Mouse (Mus musculus): Measurements from ENCODE around the gene Fam131b. TPM values are rescaled to one million over a fixed set of nuclear protein-coding genes. Genes with fewer than 3 reads are reported as not detected.

The Fam131b gene
- polyA plus RNA-seq, 1 experiment from 2014 or later, result 0.13 TPM

- WGBS, result 20% methylated on average over 3 of the region's 3 CpGs
- H3K9ac ChIP-seq, result no peak overlapping the region
- no peak for TF ChIP-seq CTCF (IDR thresholded peaks at IDR 0.05; ENCODE audit: low read depth)
- no peaks in the 10 kb centered on the region for H3K9me3 ChIP-seq (ENCODE audit: low read depth, low read length)
- peak overlapping the region; percentile 7; the same call in 1 of the 2 replicates for H3K27ac ChIP-seq (ENCODE audit: low read depth)
- ATAC-seq (ENCODE audit: insufficient read depth) (peak; percentile 45), DNase-seq (peak; percentile 77)
- H3K27me3 ChIP-seq (ENCODE audit: insufficient read depth, low read length), result no peaks in the 10 kb centered on the region
- 0 out of 2 replicates have a peak, but pooled peaks cover 2% of the 10 kb centered on the region for H3K36me3 ChIP-seq (ENCODE audit: insufficient read depth)
- no peak overlapping the region for H3K4me2 ChIP-seq
- no peak overlapping the region for H3K4me3 ChIP-seq (ENCODE audit: low read depth, low read length)
- peaks cover 17% of the 10 kb centered on the region for H3K4me1 ChIP-seq (ENCODE audit: insufficient read depth)
Measured at GRCm38 (mm10) chr6:42369870-42370269, 45.4 kb upstream of the Fam131b start.

- TF ChIP-seq CTCF (IDR thresholded peaks at IDR 0.05; ENCODE audit: low read depth), result no peak
- Histone ChIP-seq H3K36me3 (ENCODE audit: insufficient read depth) (peaks cover 24% of the 10 kb centered on the region), H3K9me3 (ENCODE audit: low read depth, low read length) (no peaks in the 10 kb centered on the region), H3K27me3 (ENCODE audit: insufficient read depth, low read length) (no peaks in the 10 kb centered on the region), H3K9ac (no peak overlapping the region), H3K4me2 (no peak overlapping the region), H3K27ac (ENCODE audit: low read depth) (no peak overlapping the region), H3K4me1 (ENCODE audit: insufficient read depth) (0 out of 2 replicates have a peak, but pooled peaks cover 11% of the 10 kb centered on the region), H3K4me3 (ENCODE audit: low read depth, low read length) (no peak overlapping the region)
- ATAC-seq (ENCODE audit: insufficient read depth) (no peak), DNase-seq (no peak)
- WGBS, result 87% methylated on average over 6 of the region's 6 CpGs
Measured at GRCm38 (mm10) chr6:42365215-42365614, 40.8 kb upstream of the Fam131b start.

GRCm38 (mm10) chr6:42364607-42365006 is 40.2 kb upstream of the Fam131b start:
- peaks cover 30% of the 10 kb centered on the region for H3K36me3 ChIP-seq (ENCODE audit: insufficient read depth)
- 74% methylated on average over 15 of the region's 15 CpGs for WGBS
- no peak overlapping the region for H3K27ac ChIP-seq (ENCODE audit: low read depth)
- 0 out of 2 replicates have a peak, but pooled peaks cover 11% of the 10 kb centered on the region for H3K4me1 ChIP-seq (ENCODE audit: insufficient read depth)
- ATAC-seq (ENCODE audit: insufficient read depth) (no peak), DNase-seq (no peak)
- no peak overlapping the region for H3K4me2 ChIP-seq
- no peaks in the 10 kb centered on the region for H3K27me3 ChIP-seq (ENCODE audit: insufficient read depth, low read length)
- no peak overlapping the region for H3K9ac ChIP-seq
- no peak overlapping the region for H3K4me3 ChIP-seq (ENCODE audit: low read depth, low read length)
- H3K9me3 ChIP-seq (ENCODE audit: low read depth, low read length), result no peaks in the 10 kb centered on the region
- TF ChIP-seq CTCF (IDR thresholded peaks at IDR 0.05; ENCODE audit: low read depth), result no peak

GRCm38 (mm10) chr6:42364066-42364465 is 39.6 kb upstream of the Fam131b start:
- Histone ChIP-seq H3K36me3 (ENCODE audit: insufficient read depth) (peaks cover 36% of the 10 kb centered on the region), H3K27me3 (ENCODE audit: insufficient read depth, low read length) (no peaks in the 10 kb centered on the region), H3K27ac (ENCODE audit: low read depth) (no peak overlapping the region), H3K4me1 (ENCODE audit: insufficient read depth) (0 out of 2 replicates have a peak, but pooled peaks cover 11% of the 10 kb centered on the region), H3K9me3 (ENCODE audit: low read depth, low read length) (no peaks in the 10 kb centered on the region), H3K9ac (no peak overlapping the region), H3K4me3 (ENCODE audit: low read depth, low read length) (no peak overlapping the region), H3K4me2 (no peak overlapping the region)
- DNase-seq (no peak), ATAC-seq (ENCODE audit: insufficient read depth) (no peak)
- no peak for TF ChIP-seq CTCF (IDR thresholded peaks at IDR 0.05; ENCODE audit: low read depth)
- 86% methylated on average over 4 of the region's 4 CpGs for WGBS

GRCm38 (mm10) chr6:42362974-42363373 is 38.5 kb upstream of the Fam131b start:
- peaks cover 47% of the 10 kb centered on the region for H3K36me3 ChIP-seq (ENCODE audit: insufficient read depth)
- H3K9me3 ChIP-seq (ENCODE audit: low read depth, low read length), result no peaks in the 10 kb centered on the region
- no peak overlapping the region for H3K4me3 ChIP-seq (ENCODE audit: low read depth, low read length)
- H3K9ac ChIP-seq, result no peak overlapping the region
- H3K27ac ChIP-seq (ENCODE audit: low read depth), result 0 out of 2 replicates have a peak overlapping the region, but pooled peaks have one; percentile 69
- 27% methylated on average over 3 of the region's 3 CpGs for WGBS
- DNase-seq, result peak; percentile 79
- H3K4me2 ChIP-seq, result no peak overlapping the region
- H3K27me3 ChIP-seq (ENCODE audit: insufficient read depth, low read length), result no peaks in the 10 kb centered on the region
- ATAC-seq (ENCODE audit: insufficient read depth), result peak; percentile 64
- TF ChIP-seq CTCF (IDR thresholded peaks at IDR 0.05; ENCODE audit: low read depth), result no peak
- 0 out of 2 replicates have a peak, but pooled peaks cover 11% of the 10 kb centered on the region for H3K4me1 ChIP-seq (ENCODE audit: insufficient read depth)

GRCm38 (mm10) chr6:42362497-42362896 is 38.1 kb upstream of the Fam131b start:
- 0 out of 2 replicates have a peak, but pooled peaks cover 11% of the 10 kb centered on the region for H3K4me1 ChIP-seq (ENCODE audit: insufficient read depth)
- H3K4me2 ChIP-seq, result no peak overlapping the region
- H3K36me3 ChIP-seq (ENCODE audit: insufficient read depth), result peaks cover 51% of the 10 kb centered on the region
- no peak overlapping the region for H3K9ac ChIP-seq
- no peaks in the 10 kb centered on the region for H3K9me3 ChIP-seq (ENCODE audit: low read depth, low read length)
- H3K4me3 ChIP-seq (ENCODE audit: low read depth, low read length), result no peak overlapping the region
- 56% methylated on average over 1 of the region's 1 CpGs for WGBS
- peak overlapping the region; percentile 69; the same call in 1 of the 2 replicates for H3K27ac ChIP-seq (ENCODE audit: low read depth)
- DNase-seq, result no peak
- no peaks in the 10 kb centered on the region for H3K27me3 ChIP-seq (ENCODE audit: insufficient read depth, low read length)
- TF ChIP-seq CTCF (IDR thresholded peaks at IDR 0.05; ENCODE audit: low read depth), result no peak
- ATAC-seq (ENCODE audit: insufficient read depth), result peak; percentile 21; the same call in 1 of the 2 replicates

- Histone ChIP-seq H3K9ac (no peak overlapping the region), H3K4me1 (ENCODE audit: insufficient read depth) (0 out of 2 replicates have a peak, but pooled peaks cover 11% of the 10 kb centered on the region), H3K27me3 (ENCODE audit: insufficient read depth, low read length) (no peaks in the 10 kb centered on the region), H3K36me3 (ENCODE audit: insufficient read depth) (peaks cover 56% of the 10 kb centered on the region), H3K27ac (ENCODE audit: low read depth) (peak overlapping the region; percentile 69; the same call in 1 of the 2 replicates), H3K4me3 (ENCODE audit: low read depth, low read length) (no peak overlapping the region), H3K4me2 (no peak overlapping the region), H3K9me3 (ENCODE audit: low read depth, low read length) (no peaks in the 10 kb centered on the region)
- no peak for DNase-seq
- no peak for ATAC-seq (ENCODE audit: insufficient read depth)
- 58% methylated on average over 1 of the region's 1 CpGs for WGBS
- TF ChIP-seq CTCF (IDR thresholded peaks at IDR 0.05; ENCODE audit: low read depth), result no peak
Measured at GRCm38 (mm10) chr6:42362074-42362473, 37.6 kb upstream of the Fam131b start.
